Mouse (Mus musculus): ENCODE measurements around the gene Cdc6. TPM values are rescaled to one million over a fixed set of nuclear protein-coding genes. Genes with fewer than 3 reads are reported as not detected.

The Cdc6 gene
- total and polyA plus RNA-seq, 3 experiments, result 56.9 to 104 (median 69.4) TPM

GRCm38 (mm10) chr11:98939953-98940641, 32.5 kb downstream of the Cdc6 start:
- TF ChIP-seq ETS1 (IDR thresholded peaks at IDR 0.05; ENCODE audit: low read depth, low read length), result no peak
- no peak for TF ChIP-seq POLR2A (IDR thresholded peaks at IDR 0.05; ENCODE audit: control insufficient read depth in 1 of 2, insufficient read depth in 1 of 2, low read depth in 1 of 2, low read length in 2 of 2, poor library complexity in 1 of 2)
- no peak for TF ChIP-seq NELFE (IDR thresholded peaks at IDR 0.05; ENCODE audit: low read depth, low read length)
- no peak for TF ChIP-seq ZNF384 (IDR thresholded peaks at IDR 0.05; ENCODE audit: low read depth, low read length)
- TF ChIP-seq MYC (IDR thresholded peaks at IDR 0.05; ENCODE audit: low read depth, low read length), result no peak
- no peak for TF ChIP-seq USF1 (IDR thresholded peaks at IDR 0.05; ENCODE audit: low read depth, low read length)
- no peak for TF ChIP-seq SMC3 (IDR thresholded peaks at IDR 0.05; ENCODE audit: low read depth, low read length)
- no peak for TF ChIP-seq CHD2 (IDR thresholded peaks at IDR 0.05; ENCODE audit: low read length)
- TF ChIP-seq NRF1 (IDR thresholded peaks at IDR 0.05; ENCODE audit: insufficient read depth, low read depth, low read length, poor library complexity, severe bottlenecking), result no peak
- TF ChIP-seq EP300 (IDR thresholded peaks at IDR 0.05; ENCODE audit: low read depth in 1 of 2, low read length in 2 of 2), result no peak
- no peak for TF ChIP-seq TAL1 (IDR thresholded peaks at IDR 0.05; ENCODE audit: low read length)
- no peak for TF ChIP-seq MYB (IDR thresholded peaks at IDR 0.05; ENCODE audit: low read depth, low read length)
- TF ChIP-seq SIN3A (IDR thresholded peaks at IDR 0.05; ENCODE audit: low read length), result no peak
- no peak for TF ChIP-seq TCF12 (IDR thresholded peaks at IDR 0.05; ENCODE audit: low read depth, low read length)
- no peak for TF ChIP-seq GABPA (IDR thresholded peaks at IDR 0.05; ENCODE audit: low read depth, low read length)
- Histone ChIP-seq H3K36me3 (ENCODE audit: control insufficient read depth in 1 of 2, insufficient read depth in 2 of 2, low read length in 2 of 2) (peaks cover 0 to 7% of the 10 kb centered on the region in 2 experiments; a peak in 2 of 4 replicates), H3K79me2 (ENCODE audit: control insufficient read depth, insufficient read depth, low read length, poor library complexity) (peaks cover 16% of the 10 kb centered on the region), H3K27me3 (ENCODE audit: control insufficient read depth in 1 of 2, insufficient read depth in 2 of 2, low read length in 2 of 2) (no peaks in the 10 kb centered on the region), H3K27ac (ENCODE audit: control insufficient read depth, low read depth, low read length) (no peak overlapping the region), H3K9ac (ENCODE audit: control insufficient read depth, low read depth, low read length, poor library complexity, severe bottlenecking) (no peak overlapping the region), H3K9me3 (replicated peaks; ENCODE audit: insufficient read depth, low read length) (no peaks in the 10 kb centered on the region), H3K4me3 (ENCODE audit: control insufficient read depth in 1 of 2, insufficient read depth in 1 of 2, low read depth in 2 of 2, low read length in 2 of 2) (no peak overlapping the region), H3K4me1 (ENCODE audit: control insufficient read depth in 1 of 2, insufficient read depth in 2 of 2, low read length in 2 of 2) (peaks cover 12 to 33% of the 10 kb centered on the region in 2 experiments)
- DNase-seq (ENCODE audit: low read depth, low spot score), result no peak

GRCm38 (mm10) chr11:98940776-98941175, 33.2 kb downstream of the Cdc6 start:
- H3K9ac ChIP-seq (ENCODE audit: control insufficient read depth, low read depth, low read length, poor library complexity, severe bottlenecking), result peak overlapping the region; percentile 76
- no peak overlapping the region for H3K27ac ChIP-seq (ENCODE audit: control insufficient read depth, low read depth, low read length)
- DNase-seq (ENCODE audit: low read depth, low spot score), result no peak
- H3K36me3 ChIP-seq (ENCODE audit: control insufficient read depth in 1 of 2, insufficient read depth in 2 of 2, low read length in 2 of 2), result peaks cover 0 to 7% of the 10 kb centered on the region in 2 experiments; a peak in 2 of 4 replicates
- TF ChIP-seq RAD21 (IDR thresholded peaks at IDR 0.05; ENCODE audit: low read depth, low read length) (no peak), HCFC1 (IDR thresholded peaks at IDR 0.05; ENCODE audit: low read depth, low read length) (no peak), UBTF (IDR thresholded peaks at IDR 0.05; ENCODE audit: borderline replicate concordance, insufficient read depth, low read depth, low read length) (no peak), ZNF384 (IDR thresholded peaks at IDR 0.05; ENCODE audit: low read depth, low read length) (no peak), KAT2A (conservative IDR thresholded peaks at IDR 0.05; ENCODE audit: low read depth, low read length) (no peak), MAFK (IDR thresholded peaks at IDR 0.05; ENCODE audit: borderline replicate concordance, low read depth, low read length) (no peak), JUND (IDR thresholded peaks at IDR 0.05; ENCODE audit: low read depth, low read length) (no peak), GABPA (IDR thresholded peaks at IDR 0.05; ENCODE audit: low read depth, low read length) (no peak), USF2 (IDR thresholded peaks at IDR 0.05; ENCODE audit: borderline replicate concordance in 1 of 2, insufficient read depth in 1 of 2, low read depth in 1 of 2, low read length in 2 of 2) (no peak), TAL1 (IDR thresholded peaks at IDR 0.05; ENCODE audit: low read length) (no peak), E2F4 (IDR thresholded peaks at IDR 0.05; ENCODE audit: borderline replicate concordance, low read depth, low read length) (no peak)
- no peaks in the 10 kb centered on the region for H3K27me3 ChIP-seq (ENCODE audit: control insufficient read depth in 1 of 2, insufficient read depth in 2 of 2, low read length in 2 of 2)
- H3K9me3 ChIP-seq (replicated peaks; ENCODE audit: insufficient read depth, low read length), result no peaks in the 10 kb centered on the region
- H3K79me2 ChIP-seq (ENCODE audit: control insufficient read depth, insufficient read depth, low read length, poor library complexity), result peaks cover 16% of the 10 kb centered on the region
- H3K4me3 ChIP-seq (ENCODE audit: control insufficient read depth in 1 of 2, insufficient read depth in 1 of 2, low read depth in 2 of 2, low read length in 2 of 2), result peak overlapping the region in 1 of 2 experiments; percentile 62; a peak in 2 of 4 replicates
- peaks cover 12 to 33% of the 10 kb centered on the region in 2 experiments for H3K4me1 ChIP-seq (ENCODE audit: control insufficient read depth in 1 of 2, insufficient read depth in 2 of 2, low read length in 2 of 2)

All from MEL (cell line).